Mouse (Mus musculus) adrenal gland, adult (tissue): Measurements from ENCODE around the gene Casq1.
"Not testable (repeated sequence)": the region's sequence is repeated elsewhere in the genome, so short reads cannot be mapped to it uniquely, and the experiment has no call there.

Source experiments
- DNase-seq, 2 experiments: peaks; one replicate each; pipeline ENCODE4 v3.0.0; 2022 to 2023; ENCODE audit warnings: low spot score in 1 of 2; ENCODE audit not compliant: inconsistent age in 2 of 2

Casq1 gene

GRCm38 (mm10) chr1:172219451-172220406 lies at the start of gene Casq1:
Gene Casq1 (minus strand): TSS chr1:172219868.
- DNase-seq, result peak in 1 of 2 experiments; percentile 49

GRCm38 (mm10) chr1:172261477-172262078 lies 41.9 kb upstream of the Casq1 start, which contains the start of gene Igsf8:
Gene Igsf8 (plus strand): TSS chr1:172261641.
- peak in 1 of 2 experiments; percentile 19 for DNase-seq

- no peak for DNase-seq
These were observed 38.6 kb upstream of the Casq1 start, which contains the start of gene Atp1a4 for GRCm38 (mm10) chr1:172258314-172258713. Gene Atp1a4 (minus strand): TSS chr1:172258414.

- DNase-seq, result peak in 1 of 2 experiments; percentile 59
These were observed 28.0 kb upstream of the Casq1 start for GRCm38 (mm10) chr1:172247679-172248078.

GRCm38 (mm10) chr1:172247216-172247615 lies 27.5 kb upstream of the Casq1 start:
- no peak for DNase-seq

GRCm38 (mm10) chr1:172244645-172245044 lies 25.0 kb upstream of the Casq1 start:
- DNase-seq, result not testable (repeated sequence)

GRCm38 (mm10) chr1:172243547-172244205 lies 24.0 kb upstream of the Casq1 start:
- DNase-seq, result peak in 1 of 2 experiments; percentile 53

GRCm38 (mm10) chr1:172242401-172242800 lies 22.7 kb upstream of the Casq1 start:
- peak in 1 of 2 experiments; percentile 59 for DNase-seq

GRCm38 (mm10) chr1:172240945-172241708 lies 21.5 kb upstream of the Casq1 start:
- DNase-seq, result no peak

GRCm38 (mm10) chr1:172229215-172229614 lies 9.5 kb upstream of the Casq1 start:
- no peak for DNase-seq

- peak in 1 of 2 experiments; percentile 80 for DNase-seq
These were observed 8.5 kb upstream of the Casq1 start for GRCm38 (mm10) chr1:172228209-172228608.

- no peak for DNase-seq
These were observed 1.8 kb upstream of the Casq1 start for GRCm38 (mm10) chr1:172221297-172222063.

GRCm38 (mm10) chr1:172220414-172220813 lies 746 bp upstream of the Casq1 start:
- peak; percentile 68 to 87 for DNase-seq

- DNase-seq, result no peak
These were observed 1.3 kb downstream of the Casq1 start for GRCm38 (mm10) chr1:172218164-172218910.

GRCm38 (mm10) chr1:172217148-172217547 lies 2.5 kb downstream of the Casq1 start:
- DNase-seq, result peak; percentile 95 to 98

GRCm38 (mm10) chr1:172214748-172215147 lies 4.9 kb downstream of the Casq1 start:
- no peak for DNase-seq

- no peak for DNase-seq
These were observed 5.9 kb downstream of the Casq1 start for GRCm38 (mm10) chr1:172213771-172214170.

- DNase-seq, result no peak
These were observed 6.9 kb downstream of the Casq1 start for GRCm38 (mm10) chr1:172212776-172213175.

GRCm38 (mm10) chr1:172207111-172207584 lies 12.5 kb downstream of the Casq1 start:
- no peak for DNase-seq
